Mouse (Mus musculus): ENCODE results near the gene Lipc.
"Not testable (repeated sequence)": the region's sequence is repeated elsewhere in the genome, so short reads cannot be mapped to it uniquely, and the experiment has no call there.

DNA sequence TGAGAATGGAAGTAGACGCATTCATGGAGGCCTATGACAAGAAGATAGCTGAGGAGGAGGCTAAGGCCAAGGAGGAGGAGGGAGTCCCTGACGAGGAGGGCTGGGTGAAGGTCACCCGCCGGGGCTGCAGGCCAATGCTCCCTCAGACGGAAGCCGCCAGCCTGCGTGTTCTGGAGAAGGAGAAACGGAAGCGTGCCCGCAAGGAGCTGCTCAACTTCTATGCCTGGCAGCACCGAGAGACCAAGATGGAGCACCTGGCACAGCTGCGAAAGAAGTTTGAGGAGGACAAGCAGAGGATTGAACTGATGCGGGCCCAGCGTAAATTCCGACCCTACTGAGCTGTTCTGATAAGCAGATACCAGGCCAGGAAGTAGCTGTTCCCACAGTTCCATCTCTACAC lies 98.9 kb downstream of the Lipc start:
- not testable (repeated sequence) for TF ChIP-seq CTCF (conservative IDR thresholded peaks at IDR 0.05; ENCODE audit: low read length); NANOG (IDR thresholded peaks at IDR 0.05; ENCODE audit: borderline replicate concordance, low read length)

Data from E14TG2a.4 (cell line).